Mouse (Mus musculus): ENCODE measurements around the gene Dbil5. TPM values are rescaled to one million over a fixed set of nuclear protein-coding genes. Genes with fewer than 3 reads are reported as not detected.

Gene Dbil5
- total and polyA plus RNA-seq, 2 experiments from 2014 or later: 0.54 TPM; not detected in 1

DNA sequence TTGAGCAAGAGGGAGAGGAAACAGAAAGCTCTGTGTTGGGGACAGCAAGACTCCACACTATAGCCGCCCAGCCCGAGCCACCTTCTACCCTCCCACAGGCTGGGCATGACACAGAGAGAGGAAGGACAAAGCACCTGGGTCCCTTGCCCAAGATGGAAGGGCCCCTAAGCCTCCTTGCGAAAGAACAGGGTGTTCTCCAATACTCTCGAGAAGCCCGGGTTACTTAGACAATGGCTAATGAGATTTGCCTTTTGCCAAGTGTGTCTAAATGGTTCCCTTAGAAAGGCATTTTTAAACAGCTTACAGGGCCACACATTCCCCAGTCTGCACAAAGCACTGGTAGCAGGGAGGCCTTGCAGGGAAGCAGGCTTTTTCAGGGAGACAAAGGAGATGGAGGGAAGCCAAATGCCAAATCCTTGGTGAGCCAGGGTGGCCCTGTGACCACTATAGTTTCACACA lies 50.6 kb downstream of the Dbil5 start:
- Histone ChIP-seq H3K36me3 (ENCODE audit: insufficient read depth, low read length) (no peaks in the 10 kb centered on the region), H3K9me3 (ENCODE audit: low read length) (no peaks in the 10 kb centered on the region), H3K4me3 (ENCODE audit: low read length) (no peak overlapping the region), H3K4me2 (ENCODE audit: low read depth, low read length) (no peak overlapping the region), H3K9ac (replicated peaks; ENCODE audit: low read length) (no peak overlapping the region), H3K27ac (peak overlapping the region; percentile 60), H3K4me1 (ENCODE audit: insufficient read depth, low read length) (0 out of 2 replicates have a peak, but pooled peaks cover 5% of the 10 kb centered on the region), H3K27me3 (ENCODE audit: insufficient read depth, low read length) (no peaks in the 10 kb centered on the region)
- DNase-seq (ENCODE audit: low spot score) (peak; percentile 66), ATAC-seq (peak; percentile 85)
- WGBS: 22% methylated on average over 5 of the region's 5 CpGs
- TF ChIP-seq CTCF (IDR thresholded peaks at IDR 0.05; ENCODE audit: low read depth): no peak

Other genes starting within 250 kb of the Dbil5 start
- 2.5 and 4.8 TPM in 2 replicates for gene 1700016K19Rik, start 217.7 kb upstream of the Dbil5 start, total RNA-seq (2014; rRNA removed)
- gene 1700016K19Rik, start 217.7 kb upstream of the Dbil5 start, polyA plus RNA-seq (2015; fragmentation: Nextera tagmentation; extraction: Ambion mirVana): 6.2 and 6.3 TPM in 2 replicates
- 13.6 and 17.4 TPM in 2 replicates for gene Rflnb, start 189.8 kb upstream of the Dbil5 start, total RNA-seq (2014; rRNA removed)
- 14.9 and 15.3 TPM in 2 replicates for gene Rflnb, start 189.8 kb upstream of the Dbil5 start, polyA plus RNA-seq (2015; fragmentation: Nextera tagmentation; extraction: Ambion mirVana)
- 39.2 and 42.8 TPM in 2 replicates for gene Vps53, start 38.0 kb upstream of the Dbil5 start, total RNA-seq (2014; rRNA removed)
- 58.9 and 59.0 TPM in 2 replicates for gene Vps53, start 38.0 kb upstream of the Dbil5 start, polyA plus RNA-seq (2015; fragmentation: Nextera tagmentation; extraction: Ambion mirVana)
- gene Fam57a, start 37.9 kb upstream of the Dbil5 start, total RNA-seq (2014; rRNA removed): 20.1 and 30.4 TPM in 2 replicates
- gene Fam57a, start 37.9 kb upstream of the Dbil5 start, polyA plus RNA-seq (2015; fragmentation: Nextera tagmentation; extraction: Ambion mirVana): 16.6 and 20.0 TPM in 2 replicates
- gene Gemin4, start 56 bp downstream of the Dbil5 start, total RNA-seq (2014; rRNA removed): 14.8 and 17.4 TPM in 2 replicates
- gene Gemin4, start 56 bp downstream of the Dbil5 start, polyA plus RNA-seq (2015; fragmentation: Nextera tagmentation; extraction: Ambion mirVana): 7.0 and 9.3 TPM in 2 replicates
- 11.9 and 19.2 TPM in 2 replicates for gene Mrm3, start 26.1 kb downstream of the Dbil5 start, total RNA-seq (2014; rRNA removed)
- 22.5 and 22.8 TPM in 2 replicates for gene Mrm3, start 26.1 kb downstream of the Dbil5 start, polyA plus RNA-seq (2015; fragmentation: Nextera tagmentation; extraction: Ambion mirVana)
- gene Glod4, start 26.1 kb downstream of the Dbil5 start, total RNA-seq (2014; rRNA removed): 34.2 and 39.8 TPM in 2 replicates
- gene Glod4, start 26.1 kb downstream of the Dbil5 start, polyA plus RNA-seq (2015; fragmentation: Nextera tagmentation; extraction: Ambion mirVana): 116 and 118 TPM in 2 replicates
- 36.6 and 41.3 TPM in 2 replicates for gene Nxn, start 181.5 kb downstream of the Dbil5 start, total RNA-seq (2014; rRNA removed)
- 21.2 and 22.3 TPM in 2 replicates for gene Nxn, start 181.5 kb downstream of the Dbil5 start, polyA plus RNA-seq (2015; fragmentation: Nextera tagmentation; extraction: Ambion mirVana)
- 49.8 and 112 TPM in 2 replicates for gene Timm22, start 189.3 kb downstream of the Dbil5 start, total RNA-seq (2014; rRNA removed)
- 104 and 106 TPM in 2 replicates for gene Timm22, start 189.3 kb downstream of the Dbil5 start, polyA plus RNA-seq (2015; fragmentation: Nextera tagmentation; extraction: Ambion mirVana)

All from hindbrain, postnatal 0 days (tissue).